Mouse (Mus musculus) stomach, embryonic 16.5 days (tissue): ENCODE data around the gene Tmed2. TPM values are rescaled to one million over a fixed set of nuclear protein-coding genes. Genes with fewer than 3 reads are reported as not detected.
"Not testable (repeated sequence)": the region's sequence is repeated elsewhere in the genome, so short reads cannot be mapped to it uniquely, and the experiment has no call there.

Source experiments
- ATAC-seq: fragments of 200-750 bp; cut with Nextera tagmentation; 2 replicates; pipeline ENCODE4 v1.8.0; 2017; ENCODE audit warnings: moderate number of reproducible peaks, moderate TSS enrichment; ENCODE audit not compliant: insufficient read depth, low FRiP score
- H3K27ac ChIP-seq: fragments of 300-500 bp; sonication (generic); 2 replicates; pipeline ENCODE4 v1.5.1; 2014; ENCODE audit warnings: low read length
- H3K27me3 ChIP-seq: fragments of 300-500 bp; sonication (generic); 2 replicates; pipeline ENCODE4 v1.6.1; 2014; ENCODE audit warnings: low read length, control low read depth, mixed read lengths; ENCODE audit not compliant: control insufficient read depth, insufficient read depth
- H3K36me3 ChIP-seq: fragments of 300-500 bp; sonication (generic); 2 replicates; pipeline ENCODE4 v1.6.1; 2014; ENCODE audit warnings: low read length; ENCODE audit not compliant: control insufficient read depth, insufficient read depth
- H3K4me1 ChIP-seq: fragments of 300-500 bp; sonication (generic); 2 replicates; pipeline ENCODE4 v1.6.1; 2014; ENCODE audit warnings: low read length, control low read depth, mixed read lengths; ENCODE audit not compliant: control insufficient read depth, insufficient read depth
- H3K4me2 ChIP-seq: fragments of 300-500 bp; sonication (generic); 2 replicates; pipeline ENCODE4 v1.6.1; 2014; ENCODE audit warnings: low read depth, low read length, mixed read lengths
- H3K4me3 ChIP-seq: fragments of 300-500 bp; sonication (generic); replicated peaks from 2 replicates; pipeline ENCODE4 v1.5.1; 2014; ENCODE audit warnings: mild to moderate bottlenecking, low read length
- H3K9ac ChIP-seq: fragments of 300-500 bp; sonication (generic); 2 replicates; pipeline ENCODE4 v1.6.1; 2014; ENCODE audit warnings: low read length
- H3K9me3 ChIP-seq: fragments of 300-500 bp; sonication (generic); replicated peaks from 2 replicates; pipeline ENCODE4 v1.6.1; 2016; ENCODE audit warnings: low read length, control low read depth; ENCODE audit not compliant: control insufficient read depth
- WGBS: fragments of 180-500 bp; shearing (Covaris S2); extraction: QIAGEN DNeasy Blood & Tissue Kit; methylation state at CpG from one replicate; pipeline ENCODE4 v1.1.7; 2014; 5-methylcytosine and 5-hydroxymethylcytosine counted together
- polyA plus RNA-seq: library from polyadenylated mRNA; unstranded; fragments of >200 nt; fragmentation: Nextera tagmentation; extraction: Ambion mirVana; gene quantifications from 2 replicates; pipeline ENCODE4 v1.2.1, GENCODE M21; 2015

Gene Tmed2
- polyA plus RNA-seq, 1 experiment from 2014 or later: 673 TPM

- H3K27me3 ChIP-seq, H3K4me3 ChIP-seq, H3K9me3 ChIP-seq, ATAC-seq, H3K4me2 ChIP-seq, H3K4me1 ChIP-seq, H3K27ac ChIP-seq, H3K9ac ChIP-seq, H3K36me3 ChIP-seq: not testable (repeated sequence)
- WGBS: 86% methylated on average over 2 of the region's 4 CpGs
Measured at GRCm38 (mm10) chr5:124500037-124500436, 40.5 kb upstream of the Tmed2 start.

GRCm38 (mm10) chr5:124500573-124500972 is 39.9 kb upstream of the Tmed2 start:
- Histone ChIP-seq H3K9me3 (no peaks in the 10 kb centered on the region), H3K27me3 (no peaks in the 10 kb centered on the region), H3K9ac (no peak overlapping the region), H3K4me2 (no peak overlapping the region), H3K4me3 (no peak overlapping the region), H3K4me1 (peaks cover 6% of the 10 kb centered on the region; the same call in 1 of the 2 replicates), H3K27ac (no peak overlapping the region), H3K36me3 (no peaks in the 10 kb centered on the region)
- no peak for ATAC-seq
- 86% methylated on average over 3 of the region's 3 CpGs for WGBS

- 87% methylated on average over 10 of the region's 10 CpGs for WGBS
- H3K9ac ChIP-seq: no peak overlapping the region
- H3K9me3 ChIP-seq: no peaks in the 10 kb centered on the region
- H3K27me3 ChIP-seq: no peaks in the 10 kb centered on the region
- no peak for ATAC-seq
- no peak overlapping the region for H3K4me2 ChIP-seq
- no peak overlapping the region for H3K4me3 ChIP-seq
- no peaks in the 10 kb centered on the region for H3K36me3 ChIP-seq
- peaks cover 12% of the 10 kb centered on the region for H3K4me1 ChIP-seq
- H3K27ac ChIP-seq: no peak overlapping the region
Measured at GRCm38 (mm10) chr5:124501541-124501940, 39.0 kb upstream of the Tmed2 start.

GRCm38 (mm10) chr5:124503742-124504141 is 36.8 kb upstream of the Tmed2 start:
- H3K4me1 ChIP-seq: peaks cover 11% of the 10 kb centered on the region
- no peak overlapping the region for H3K4me2 ChIP-seq
- H3K27ac ChIP-seq: no peak overlapping the region
- 63% methylated on average over 14 of the region's 14 CpGs for WGBS
- H3K9ac ChIP-seq: no peak overlapping the region
- ATAC-seq: no peak
- no peaks in the 10 kb centered on the region for H3K27me3 ChIP-seq
- no peaks in the 10 kb centered on the region for H3K9me3 ChIP-seq
- H3K36me3 ChIP-seq: no peaks in the 10 kb centered on the region
- H3K4me3 ChIP-seq: no peak overlapping the region

GRCm38 (mm10) chr5:124505235-124505634 is 35.3 kb upstream of the Tmed2 start:
- H3K27ac ChIP-seq: no peak overlapping the region
- no peaks in the 10 kb centered on the region for H3K27me3 ChIP-seq
- no peaks in the 10 kb centered on the region for H3K36me3 ChIP-seq
- H3K9me3 ChIP-seq: no peaks in the 10 kb centered on the region
- H3K4me2 ChIP-seq: no peak overlapping the region
- H3K4me1 ChIP-seq: peaks cover 14% of the 10 kb centered on the region
- H3K9ac ChIP-seq: no peak overlapping the region
- WGBS: 64% methylated on average over 4 of the region's 4 CpGs
- H3K4me3 ChIP-seq: no peak overlapping the region
- no peak for ATAC-seq

- Histone ChIP-seq H3K4me2 (no peak overlapping the region), H3K4me3 (no peak overlapping the region), H3K9me3 (no peaks in the 10 kb centered on the region), H3K4me1 (peaks cover 14% of the 10 kb centered on the region), H3K36me3 (no peaks in the 10 kb centered on the region), H3K27ac (peak overlapping the region; percentile 37; the same call in 1 of the 2 replicates), H3K9ac (peak overlapping the region; percentile 43; the same call in 1 of the 2 replicates), H3K27me3 (no peaks in the 10 kb centered on the region)
- 38% methylated on average over 10 of the region's 10 CpGs for WGBS
- peak; percentile 22 for ATAC-seq
Measured at GRCm38 (mm10) chr5:124506731-124507359, 33.6 kb upstream of the Tmed2 start.

GRCm38 (mm10) chr5:124509200-124509599 is 31.3 kb upstream of the Tmed2 start:
- 69% methylated on average over 6 of the region's 6 CpGs for WGBS
- peak; percentile 64; the same call in 1 of the 2 replicates for ATAC-seq
- no peak overlapping the region for H3K4me2 ChIP-seq
- 0 out of 2 replicates have a peak, but pooled peaks cover 2% of the 10 kb centered on the region for H3K36me3 ChIP-seq
- H3K4me3 ChIP-seq: no peak overlapping the region
- H3K9me3 ChIP-seq: no peaks in the 10 kb centered on the region
- no peaks in the 10 kb centered on the region for H3K27me3 ChIP-seq
- H3K9ac ChIP-seq: no peak overlapping the region
- no peak overlapping the region for H3K27ac ChIP-seq
- H3K4me1 ChIP-seq: peaks cover 14% of the 10 kb centered on the region

- H3K27ac ChIP-seq: peak overlapping the region; percentile 41; the same call in 1 of the 2 replicates
- 51% methylated on average over 12 of the region's 12 CpGs for WGBS
- ATAC-seq: peak; percentile 28; the same call in 1 of the 2 replicates
Measured at GRCm38 (mm10) chr5:124509742-124510237, 30.7 kb upstream of the Tmed2 start.

GRCm38 (mm10) chr5:124510536-124511050 is 29.9 kb upstream of the Tmed2 start:
- Histone ChIP-seq H3K27me3 (no peaks in the 10 kb centered on the region), H3K27ac (no peak overlapping the region), H3K4me1 (peaks cover 14% of the 10 kb centered on the region), H3K9ac (no peak overlapping the region), H3K4me3 (no peak overlapping the region), H3K4me2 (no peak overlapping the region), H3K9me3 (no peaks in the 10 kb centered on the region), H3K36me3 (0 out of 2 replicates have a peak, but pooled peaks cover 5% of the 10 kb centered on the region)
- WGBS: 82% methylated on average over 10 of the region's 10 CpGs
- no peak for ATAC-seq

More at GRCm38 (mm10) chr5:124509742-124510237, 30.7 kb upstream of the Tmed2 start:
- Histone ChIP-seq H3K4me1 (peaks cover 14% of the 10 kb centered on the region), H3K4me3 (no peak overlapping the region), H3K36me3 (0 out of 2 replicates have a peak, but pooled peaks cover 5% of the 10 kb centered on the region), H3K4me2 (no peak overlapping the region), H3K9me3 (no peaks in the 10 kb centered on the region), H3K27me3 (no peaks in the 10 kb centered on the region), H3K9ac (peak overlapping the region; percentile 31; the same call in 1 of the 2 replicates)
